13 mouse cellular contexts compared by ENCODE assay signal in genomic region chr12:81155675-81156074, GRCm38 (mm10).
DNase-seq lines count a peak whose midpoint lies in the region; ATAC-seq and TF ChIP-seq lines count a peak whose summit lies in the region.
"Had no signal": no experiment of that assay in that cellular context is flagged by ENCODE, and none has a peak within 500 bp of the region (broad histone marks: within the 10 kb centered on the region; RNA-seq: fewer than 3 reads in every experiment).

No protein-coding gene starts in this region.

- H3ac ChIP-seq in myocyte (ENCODE audit: control insufficient read depth, insufficient read length), result no peak overlapping the region

- peak; percentile 6 for DNase-seq in kidney, adult 18-20 months
- DNase-seq in urinary bladder, postnatal 14 days (ENCODE audit: low spot score), result peak; percentile 35
- no peak for DNase-seq in urinary bladder, postnatal 4 days (ENCODE audit: low spot score in 2 of 2)
- peak; percentile 60 to 81 for DNase-seq in heart, adult 9 months (ENCODE audit: low spot score in 2 of 2)
- DNase-seq: cerebellum, postnatal 25 days; lung, adult 2 months had no signal

- no peaks in the 10 kb centered on the region for H3K4me1 ChIP-seq in kidney, embryonic 14.5 days (ENCODE audit: control insufficient read depth, insufficient read depth, low read length)
- 0 out of 2 replicates have a peak, but pooled peaks cover 2% of the 10 kb centered on the region for H3K4me1 ChIP-seq in kidney, embryonic 16.5 days (ENCODE audit: insufficient read depth, low read length)
- H3K4me1 ChIP-seq: neural tube, embryonic 12.5 days had no signal

- no peaks in the 10 kb centered on the region for H3K79me2 ChIP-seq in myocyte (ENCODE audit: control insufficient read depth, insufficient read depth)

- H3K4me2 ChIP-seq in kidney, embryonic 14.5 days (replicated peaks; ENCODE audit: low read depth, low read length), result no peak overlapping the region
- H3K4me2 ChIP-seq in myocyte (ENCODE audit: low read depth), result peak overlapping the region; percentile 13
- H3K4me2 ChIP-seq in kidney, embryonic 16.5 days (replicated peaks; ENCODE audit: low read depth, low read length), result no peak overlapping the region
- H3K4me2 ChIP-seq: midbrain, embryonic 11.5 days; neural tube, embryonic 12.5 days had no signal

- ATAC-seq in kidney, embryonic 14.5 days (ENCODE audit: low FRiP score, low TSS enrichment), result no peak
- no peak for ATAC-seq in megakaryocyte progenitor cell, adult 5-6 weeks (replicated peaks; ENCODE audit: poor library complexity)
- ATAC-seq in kidney, embryonic 16.5 days (ENCODE audit: low FRiP score, low TSS enrichment), result no peak
- ATAC-seq: inflammation-experienced regulatory T-cells, adult 6 months had no signal

- H3K27me3 ChIP-seq in kidney, embryonic 14.5 days (ENCODE audit: control insufficient read depth, insufficient read depth, low read length), result peaks cover 9% of the 10 kb centered on the region; the same call in 1 of the 2 replicates
- no peaks in the 10 kb centered on the region for H3K27me3 ChIP-seq in myocyte (ENCODE audit: control insufficient read depth, insufficient read depth, insufficient read length)
- peaks cover 25% of the 10 kb centered on the region for H3K27me3 ChIP-seq in kidney, embryonic 16.5 days (ENCODE audit: insufficient read depth, low read length)
- H3K27me3 ChIP-seq: neural tube, embryonic 12.5 days had no signal

- no peak overlapping the region for H3K27ac ChIP-seq in kidney, embryonic 14.5 days (ENCODE audit: low read depth, low read length)
- H3K27ac ChIP-seq in kidney, embryonic 16.5 days (ENCODE audit: low read length), result no peak overlapping the region
- H3K27ac ChIP-seq: neural tube, embryonic 12.5 days had no signal

- no peaks in the 10 kb centered on the region for H3K36me3 ChIP-seq in kidney, embryonic 14.5 days (ENCODE audit: control insufficient read depth, insufficient read depth, low read length)
- H3K36me3 ChIP-seq in myocyte (ENCODE audit: control insufficient read depth, insufficient read depth), result no peaks in the 10 kb centered on the region
- H3K36me3 ChIP-seq in kidney, embryonic 16.5 days (ENCODE audit: insufficient read depth, low read length), result no peaks in the 10 kb centered on the region

- H3K4me3 ChIP-seq in kidney, embryonic 14.5 days (ENCODE audit: low read length), result no peak overlapping the region
- H3K4me3 ChIP-seq in myocyte, result no peak overlapping the region
- no peak overlapping the region for H3K4me3 ChIP-seq in kidney, embryonic 16.5 days (ENCODE audit: low read length)
- H3K4me3 ChIP-seq: neural tube, embryonic 12.5 days had no signal

- WGBS in kidney, embryonic 14.5 days, result 55% methylated on average over 6 of the region's 6 CpGs
- 67% methylated on average over 6 of the region's 6 CpGs for WGBS in kidney, embryonic 16.5 days

- TF ChIP-seq POLR2A in myocyte (IDR thresholded peaks at IDR 0.05; ENCODE audit: insufficient read length, low read depth), result no peak

- no peak overlapping the region for H3K9ac ChIP-seq in kidney, embryonic 14.5 days (ENCODE audit: low read depth, low read length)
- no peak overlapping the region for H3K9ac ChIP-seq in kidney, embryonic 16.5 days (replicated peaks; ENCODE audit: low read length)
- H3K9ac ChIP-seq: neural tube, embryonic 12.5 days had no signal

- no peaks in the 10 kb centered on the region for H3K9me3 ChIP-seq in kidney, embryonic 14.5 days (ENCODE audit: control insufficient read depth, low read length)
- no peaks in the 10 kb centered on the region for H3K9me3 ChIP-seq in kidney, embryonic 16.5 days (ENCODE audit: low read length)
- H3K9me3 ChIP-seq: neural tube, embryonic 12.5 days had no signal

TF ChIP-seq in myocyte, 11 proteins besides CTCF, POLR2A, EP300 and RAD21:
- TF ChIP-seq CEBPB (IDR thresholded peaks at IDR 0.05; ENCODE audit: insufficient read depth, poor library complexity, severe bottlenecking) (peak; percentile 99), POLR2AphosphoS2 (IDR thresholded peaks at IDR 0.05; ENCODE audit: insufficient read length, low read depth) (no peak)

Comparison
In these comparisons a context has a peak if more than half of its experiments do, and no peak if none do; other contexts are left out.
1. DNase-seq: peak in kidney, adult 18-20 months (single experiment), urinary bladder, postnatal 14 days (single experiment) and heart, adult 9 months (2 of 2); none in urinary bladder, postnatal 4 days (0 of 2).